8 mouse cellular contexts compared by ENCODE assay signal in the genomic region with DNA sequence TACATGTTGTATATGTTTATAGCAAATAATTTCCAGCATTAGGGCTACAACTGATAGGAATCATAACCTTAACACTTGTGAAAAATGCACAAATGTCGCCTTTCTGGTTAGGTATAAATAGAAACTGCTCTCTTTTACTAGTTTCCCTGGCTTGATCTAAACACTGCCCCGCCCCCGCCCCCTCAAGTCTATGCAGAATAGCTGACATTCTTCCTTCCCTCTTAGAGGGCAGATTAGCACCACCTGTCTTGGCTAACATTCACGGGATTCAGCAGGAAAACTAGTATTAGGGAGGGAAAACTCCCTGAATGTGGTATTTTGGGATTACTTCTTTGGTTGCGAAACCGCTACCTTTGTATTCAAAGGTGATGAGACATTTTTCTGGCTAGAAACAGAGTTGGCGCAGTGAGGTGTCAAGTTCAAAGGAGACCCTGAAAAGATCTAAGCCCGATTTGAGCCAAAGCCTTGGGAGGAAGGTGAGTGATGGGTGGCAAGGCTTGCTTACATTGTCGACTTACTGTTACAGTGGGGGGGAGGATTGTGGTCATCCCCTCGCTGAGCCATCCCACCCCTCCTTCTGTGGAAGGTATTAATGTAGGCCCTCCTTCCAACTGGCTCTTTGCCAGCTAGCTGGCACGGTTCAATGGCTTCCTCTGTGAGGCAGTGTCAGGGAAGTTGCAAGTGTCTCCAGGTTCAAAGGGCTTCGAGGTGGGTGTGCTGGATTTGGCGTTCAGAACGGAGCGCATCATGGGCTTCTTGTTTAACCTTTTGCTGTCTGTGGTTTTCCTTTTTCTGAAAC.
DNase-seq lines count a peak whose midpoint lies in the region; ATAC-seq and TF ChIP-seq lines count a peak whose summit lies in the region.

No protein-coding gene starts in this region.

- no peak overlapping the region for H3K27ac ChIP-seq in midbrain, embryonic 11.5 days (ENCODE audit: low read depth, low read length)
- no peak overlapping the region for H3K27ac ChIP-seq in midbrain, embryonic 10.5 days (replicated peaks)
- no peak overlapping the region for H3K27ac ChIP-seq in kidney, embryonic 15.5 days

- no peaks in the 10 kb centered on the region for H3K9me3 ChIP-seq in midbrain, embryonic 11.5 days (ENCODE audit: control insufficient read depth, low read length)
- H3K9me3 ChIP-seq in midbrain, embryonic 10.5 days (replicated peaks), result no peaks in the 10 kb centered on the region
- no peaks in the 10 kb centered on the region for H3K9me3 ChIP-seq in kidney, embryonic 15.5 days (replicated peaks)

- 0 out of 2 replicates have a peak, but pooled peaks have one; percentile 16 for ATAC-seq in midbrain, embryonic 11.5 days (ENCODE audit: low FRiP score)
- peak; percentile 88 for ATAC-seq in kidney, embryonic 15.5 days (replicated peaks; ENCODE audit: low FRiP score)
- ATAC-seq in monocyte, adult 5-6 weeks (replicated peaks; ENCODE audit: insufficient number of reproducible peaks, low FRiP score, low TSS enrichment, poor library complexity, severe bottlenecking), result no peak

- peak; percentile 62 to 65 for DNase-seq in cerebellum, postnatal 14 days
- DNase-seq in cerebellum, adult 18-20 months, result no peak
- DNase-seq in midbrain, embryonic 11.5 days (ENCODE audit: low spot score, missing footprints), result no peak
- no peak for DNase-seq in midbrain, embryonic 10.5 days (ENCODE audit: low spot score)
- no peak for DNase-seq in frontal cortex, postnatal 14 days (ENCODE audit: low spot score in 2 of 2)

- no peaks in the 10 kb centered on the region for H3K79me2 ChIP-seq in myocyte (ENCODE audit: control insufficient read depth, insufficient read depth)

- no peak for TF ChIP-seq POLR2A in myocyte (IDR thresholded peaks at IDR 0.05; ENCODE audit: insufficient read length, low read depth)

- no peak overlapping the region for H3K4me3 ChIP-seq in midbrain, embryonic 11.5 days (ENCODE audit: low read depth, low read length)
- H3K4me3 ChIP-seq in midbrain, embryonic 10.5 days, result no peak overlapping the region
- H3K4me3 ChIP-seq in kidney, embryonic 15.5 days (replicated peaks), result no peak overlapping the region
- no peak overlapping the region for H3K4me3 ChIP-seq in myocyte

- no peak overlapping the region for H3ac ChIP-seq in myocyte (ENCODE audit: control insufficient read depth, insufficient read length)

- no peaks in the 10 kb centered on the region for H3K36me3 ChIP-seq in midbrain, embryonic 11.5 days (ENCODE audit: control insufficient read depth, insufficient read depth, low read length)
- no peaks in the 10 kb centered on the region for H3K36me3 ChIP-seq in midbrain, embryonic 10.5 days
- no peaks in the 10 kb centered on the region for H3K36me3 ChIP-seq in kidney, embryonic 15.5 days
- H3K36me3 ChIP-seq in myocyte (ENCODE audit: control insufficient read depth, insufficient read depth), result no peaks in the 10 kb centered on the region

- H3K4me2 ChIP-seq in midbrain, embryonic 11.5 days, result no peak overlapping the region
- no peak overlapping the region for H3K4me2 ChIP-seq in kidney, embryonic 15.5 days
- no peak overlapping the region for H3K4me2 ChIP-seq in myocyte (ENCODE audit: low read depth)

- peaks cover 4% of the 10 kb centered on the region; the same call in 1 of the 2 replicates for H3K4me1 ChIP-seq in midbrain, embryonic 11.5 days (ENCODE audit: control insufficient read depth, insufficient read depth, low read length)
- peaks cover 14% of the 10 kb centered on the region for H3K4me1 ChIP-seq in midbrain, embryonic 10.5 days
- H3K4me1 ChIP-seq in kidney, embryonic 15.5 days, result peaks cover 14% of the 10 kb centered on the region

- H3K9ac ChIP-seq in midbrain, embryonic 11.5 days (ENCODE audit: low read length), result no peak overlapping the region
- H3K9ac ChIP-seq in kidney, embryonic 15.5 days, result no peak overlapping the region

- no peaks in the 10 kb centered on the region for H3K27me3 ChIP-seq in midbrain, embryonic 11.5 days (ENCODE audit: control insufficient read depth, insufficient read depth, low read length)
- H3K27me3 ChIP-seq in midbrain, embryonic 10.5 days (ENCODE audit: low read depth, poor library complexity, severe bottlenecking), result peaks cover 45% of the 10 kb centered on the region
- H3K27me3 ChIP-seq in kidney, embryonic 15.5 days, result no peaks in the 10 kb centered on the region
- H3K27me3 ChIP-seq in myocyte (ENCODE audit: control insufficient read depth, insufficient read depth, insufficient read length), result no peaks in the 10 kb centered on the region

- 42% methylated on average over 15 of the region's 15 CpGs for WGBS in midbrain, embryonic 11.5 days
- WGBS in midbrain, embryonic 10.5 days, result 44% methylated on average over 15 of the region's 15 CpGs
- WGBS in kidney, embryonic 15.5 days, result 40% methylated on average over 15 of the region's 15 CpGs

TF ChIP-seq in myocyte, 11 proteins besides CTCF, POLR2A, EP300 and RAD21:
- TF ChIP-seq TCF3 (IDR thresholded peaks at IDR 0.05; ENCODE audit: insufficient read length, low read depth) (no peak), CEBPB (IDR thresholded peaks at IDR 0.05; ENCODE audit: insufficient read depth, poor library complexity, severe bottlenecking) (peak; percentile 49; the same call in 1 of the 2 replicates), MYOD1 (IDR thresholded peaks at IDR 0.05; ENCODE audit: control insufficient read depth in 1 of 3, insufficient read length in 2 of 3, low read depth in 2 of 3) (peak in 1 of 3 experiments; percentile 44), TCF12 (IDR thresholded peaks at IDR 0.05; ENCODE audit: insufficient read depth, poor library complexity, severe bottlenecking) (no peak)

Comparison
In these comparisons a context has a peak if more than half of its experiments do, and no peak if none do; other contexts are left out.
1. DNase-seq: peak in cerebellum, postnatal 14 days (2 of 2); none in cerebellum, adult 18-20 months (0 of 2), midbrain, embryonic 11.5 days (single experiment), midbrain, embryonic 10.5 days (single experiment) and frontal cortex, postnatal 14 days (0 of 2).